Mouse (Mus musculus): ENCODE results near the gene Gfpt2. TPM values are rescaled to one million over a fixed set of nuclear protein-coding genes. Genes with fewer than 3 reads are reported as not detected.

Gfpt2 gene
- polyA plus RNA-seq (2016; fragmentation: Nextera tagmentation; extraction: Ambion mirVana) = 8.1 and 8.2 TPM in 2 replicates

DNA sequence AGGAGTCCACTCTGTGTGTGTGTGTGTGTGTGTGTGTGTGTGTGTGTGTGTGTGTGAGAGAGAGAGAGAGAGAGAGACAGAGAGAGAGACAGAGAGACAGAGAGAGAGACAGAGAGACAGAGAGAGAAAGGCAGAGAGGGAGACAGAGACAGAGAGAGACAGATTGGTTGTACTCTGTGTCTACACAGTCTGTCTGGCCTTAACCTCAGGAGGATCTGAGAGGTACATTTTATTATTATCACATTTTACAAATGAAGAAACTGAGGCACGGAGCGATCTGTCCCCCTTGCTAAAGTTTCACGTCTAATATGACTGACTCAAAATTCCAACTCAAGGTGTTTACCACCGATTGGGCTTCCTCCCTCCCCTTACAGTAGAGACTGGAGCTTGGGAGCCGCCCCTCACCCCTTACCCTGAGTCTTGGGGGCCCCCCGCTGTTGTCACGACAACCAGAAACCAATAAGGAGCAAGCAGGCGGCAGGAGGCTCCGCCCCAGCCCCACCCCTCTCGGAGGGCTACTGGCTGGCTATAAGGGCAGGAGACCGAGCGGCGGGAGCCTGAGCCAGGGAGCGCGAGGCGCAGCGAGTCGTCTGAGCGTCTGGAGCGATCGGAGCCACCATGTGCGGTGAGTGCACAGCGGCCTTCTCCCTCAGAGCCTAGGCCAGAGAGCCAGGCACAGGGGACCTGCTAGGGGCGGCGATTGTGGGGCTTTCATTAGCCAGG is at the start of gene Gfpt2:
Gene Gfpt2, plus strand, starts transcription at position 560 of the 723 bp plus-strand sequence.
- Histone ChIP-seq H3K9me3 (no peaks in the 10 kb centered on the region), H3K4me1 (peaks cover 14% of the 10 kb centered on the region), H3K4me2 (replicated peaks) (peak within 1 kb of the TSS; percentile 97), H3K27me3 (replicated peaks) (no peaks in the 10 kb centered on the region; the same call in 1 of the 2 replicates), H3K27ac (no peak within 1 kb of the TSS), H3K9ac (peak within 1 kb of the TSS; percentile 75), H3K4me3 (peak within 1 kb of the TSS; percentile 45), H3K36me3 (no peaks in the 10 kb centered on the region)
- peak; percentile 97 for ATAC-seq (ENCODE audit: low FRiP score, low read depth)
- under 1% methylated on average over 25 of the region's 25 CpGs for WGBS

DNA sequence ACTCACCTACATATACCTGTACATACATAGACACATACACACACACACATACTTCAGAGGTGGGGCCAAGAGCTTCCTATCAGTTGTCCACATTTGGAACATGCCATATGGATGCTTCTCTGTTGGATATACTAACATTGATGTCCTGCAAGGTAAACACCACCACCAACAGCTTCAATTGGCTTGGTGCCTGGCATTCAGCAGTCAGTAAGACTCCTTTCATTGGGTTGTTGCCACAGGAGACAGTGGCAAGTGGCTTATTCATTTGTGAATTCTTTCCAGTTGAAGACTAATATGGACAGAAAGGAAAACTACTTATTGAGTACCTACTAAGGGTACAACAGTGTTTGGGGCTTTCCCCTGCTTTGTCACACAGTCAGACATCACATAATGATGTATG is 49.0 kb upstream of the Gfpt2 start:
- no peak overlapping the region for H3K9ac ChIP-seq
- H3K9me3 ChIP-seq = peaks cover 5% of the 10 kb centered on the region; the same call in 1 of the 2 replicates
- no peak overlapping the region for H3K4me3 ChIP-seq
- ATAC-seq (ENCODE audit: low FRiP score, low read depth) = no peak
- H3K4me1 ChIP-seq = no peaks in the 10 kb centered on the region
- H3K36me3 ChIP-seq = no peaks in the 10 kb centered on the region
- no peak overlapping the region for H3K27ac ChIP-seq
- H3K27me3 ChIP-seq (replicated peaks) = no peaks in the 10 kb centered on the region
- H3K4me2 ChIP-seq (replicated peaks) = no peak overlapping the region

DNA sequence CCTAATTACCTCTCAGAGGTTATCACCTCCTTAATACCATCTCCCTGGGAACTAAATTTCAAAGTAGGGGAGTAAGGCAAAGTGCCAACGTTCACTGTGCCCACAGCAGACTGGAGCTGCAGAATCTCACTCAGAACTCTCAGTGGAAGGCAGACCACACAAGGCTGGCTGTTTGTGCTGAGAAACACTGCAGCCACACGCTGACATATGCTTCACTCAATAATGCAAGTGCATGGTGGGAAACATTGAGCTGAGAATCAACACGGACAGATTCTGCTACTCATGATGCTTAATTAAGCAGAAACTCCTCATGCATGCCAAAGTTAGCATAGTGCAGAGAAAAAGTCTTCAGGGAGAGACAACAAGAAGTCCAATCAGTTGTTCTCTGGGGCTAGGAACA is 48.1 kb upstream of the Gfpt2 start:
- WGBS = 82% methylated on average over 3 of the region's 3 CpGs
- Histone ChIP-seq H3K27ac (no peak overlapping the region), H3K27me3 (replicated peaks) (no peaks in the 10 kb centered on the region), H3K9ac (no peak overlapping the region), H3K9me3 (peaks cover 5% of the 10 kb centered on the region; the same call in 1 of the 2 replicates), H3K4me1 (no peaks in the 10 kb centered on the region), H3K4me2 (replicated peaks) (no peak overlapping the region), H3K4me3 (no peak overlapping the region), H3K36me3 (no peaks in the 10 kb centered on the region)
- ATAC-seq (ENCODE audit: low FRiP score, low read depth) = no peak

DNA sequence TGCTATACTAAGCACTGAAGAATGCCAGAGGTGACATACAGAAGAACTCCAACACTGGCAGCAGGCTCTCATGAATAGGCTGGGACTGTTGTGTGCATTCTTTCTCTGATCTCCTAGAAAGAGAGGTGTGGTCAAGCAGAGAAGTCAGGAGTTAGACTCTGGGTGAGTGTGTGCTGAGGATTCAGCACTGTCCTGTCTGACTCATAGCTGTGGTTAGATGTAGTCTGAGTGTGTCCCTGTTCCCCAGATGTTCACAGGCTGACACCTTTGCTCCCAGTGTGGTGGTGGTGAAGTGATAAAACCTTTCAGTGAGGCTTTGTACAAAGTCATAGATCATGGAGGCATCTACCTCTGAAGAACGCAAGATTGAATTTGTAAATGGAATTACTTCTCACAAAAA is 47.2 kb upstream of the Gfpt2 start:
- ATAC-seq (ENCODE audit: low FRiP score, low read depth) = no peak
- Histone ChIP-seq H3K27ac (no peak overlapping the region), H3K9ac (no peak overlapping the region), H3K27me3 (replicated peaks) (no peaks in the 10 kb centered on the region), H3K36me3 (no peaks in the 10 kb centered on the region), H3K4me1 (no peaks in the 10 kb centered on the region), H3K4me3 (no peak overlapping the region), H3K4me2 (replicated peaks) (no peak overlapping the region), H3K9me3 (peaks cover 5% of the 10 kb centered on the region; the same call in 1 of the 2 replicates)
- WGBS = 93% methylated on average over 1 of the region's 1 CpGs

DNA sequence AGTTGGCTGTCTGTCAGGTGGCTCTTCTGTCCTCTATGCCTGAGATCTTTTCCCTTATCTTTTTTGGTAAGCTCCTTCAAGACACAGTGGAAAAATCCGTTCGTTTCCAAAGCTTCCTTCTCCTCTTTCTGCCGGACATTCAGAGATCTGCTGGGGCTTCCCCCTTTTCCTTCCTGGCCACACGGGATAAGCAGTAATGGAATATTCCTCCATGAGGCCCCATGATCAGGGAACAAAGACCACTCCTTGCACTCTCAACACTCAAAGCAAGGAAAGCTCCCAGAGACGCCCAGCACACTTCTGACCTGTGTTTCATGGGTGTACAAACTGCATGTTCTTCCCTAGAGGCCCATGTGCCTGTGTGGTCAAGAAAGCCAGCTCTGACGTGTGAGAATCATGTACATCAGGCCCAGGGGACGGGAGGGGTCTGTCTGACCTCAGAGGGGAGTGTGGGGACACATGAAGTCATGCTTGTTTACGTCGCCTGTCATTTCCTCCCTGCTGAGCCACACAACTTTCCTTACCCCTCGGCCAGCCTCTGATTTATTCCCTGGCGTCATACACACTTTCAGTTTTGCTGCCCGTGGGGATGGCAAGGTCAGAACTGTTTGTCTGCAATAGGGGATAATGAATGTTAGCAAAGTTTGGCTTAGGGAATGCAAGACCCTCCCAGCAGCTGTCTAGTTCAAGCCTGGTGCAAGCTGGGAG is 38.9 kb upstream of the Gfpt2 start:
- H3K27ac ChIP-seq = no peak overlapping the region
- H3K4me3 ChIP-seq = no peak overlapping the region
- 51% methylated on average over 12 of the region's 12 CpGs for WGBS
- H3K4me1 ChIP-seq = no peaks in the 10 kb centered on the region
- no peak overlapping the region for H3K9ac ChIP-seq
- H3K27me3 ChIP-seq (replicated peaks) = no peaks in the 10 kb centered on the region
- ATAC-seq (ENCODE audit: low FRiP score, low read depth) = no peak
- H3K4me2 ChIP-seq (replicated peaks) = no peak overlapping the region
- H3K9me3 ChIP-seq = no peaks in the 10 kb centered on the region
- H3K36me3 ChIP-seq = no peaks in the 10 kb centered on the region

DNA sequence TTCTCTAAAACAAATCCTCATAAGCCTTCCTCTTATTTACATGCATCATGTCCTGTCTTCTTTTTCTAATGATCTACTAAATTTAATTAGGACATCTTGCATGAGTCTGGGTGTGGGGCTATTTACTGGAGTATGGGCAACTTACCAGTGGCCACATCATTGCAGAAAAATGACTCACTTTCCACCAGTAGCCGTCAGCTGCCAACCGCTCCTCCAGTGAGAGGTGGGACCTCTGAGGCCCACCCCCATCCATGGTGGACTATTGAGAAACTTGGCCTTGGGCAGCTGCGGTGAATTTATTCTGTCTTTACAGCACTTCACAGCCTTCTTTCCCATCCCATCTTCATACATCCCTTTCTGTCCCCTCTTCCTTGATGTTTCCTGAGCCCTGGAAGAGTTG is 35.9 kb upstream of the Gfpt2 start:
- WGBS = 90% methylated on average over 3 of the region's 3 CpGs
- Histone ChIP-seq H3K4me1 (no peaks in the 10 kb centered on the region), H3K27me3 (replicated peaks) (no peaks in the 10 kb centered on the region)

DNA sequence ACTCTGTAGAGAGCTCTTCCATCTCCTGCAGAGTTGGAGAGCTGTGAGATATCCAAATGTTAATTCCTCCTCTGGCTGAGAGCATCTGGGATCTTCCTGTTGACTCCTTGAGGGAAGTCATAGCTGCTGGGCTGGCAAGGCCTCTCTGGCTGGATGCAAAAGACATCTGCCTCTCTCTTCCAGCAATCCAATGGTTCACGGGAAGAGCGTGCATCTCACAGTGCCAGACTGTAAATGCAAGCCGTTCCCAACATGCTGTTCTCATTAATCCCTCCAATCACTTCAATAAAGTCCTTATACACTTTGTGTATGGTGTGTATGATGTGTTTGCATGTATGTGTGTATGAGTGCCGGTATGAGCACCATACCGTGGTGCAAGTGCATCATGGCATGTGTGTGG is 32.8 kb upstream of the Gfpt2 start:
- Histone ChIP-seq H3K27ac (no peak overlapping the region), H3K9me3 (no peaks in the 10 kb centered on the region), H3K9ac (no peak overlapping the region), H3K4me3 (no peak overlapping the region), H3K4me2 (replicated peaks) (no peak overlapping the region), H3K36me3 (no peaks in the 10 kb centered on the region), H3K27me3 (replicated peaks) (no peaks in the 10 kb centered on the region), H3K4me1 (peaks cover 3% of the 10 kb centered on the region; the same call in 1 of the 2 replicates)
- WGBS = 86% methylated on average over 5 of the region's 5 CpGs
- ATAC-seq (ENCODE audit: low FRiP score, low read depth) = no peak

More for the DNA sequence above, 35.9 kb upstream of the Gfpt2 start:
- H3K36me3 ChIP-seq = no peaks in the 10 kb centered on the region
- no peak overlapping the region for H3K4me3 ChIP-seq
- H3K4me2 ChIP-seq (replicated peaks) = no peak overlapping the region
- no peak overlapping the region for H3K27ac ChIP-seq
- no peak for ATAC-seq (ENCODE audit: low FRiP score, low read depth)
- H3K9ac ChIP-seq = no peak overlapping the region
- no peaks in the 10 kb centered on the region for H3K9me3 ChIP-seq

DNA sequence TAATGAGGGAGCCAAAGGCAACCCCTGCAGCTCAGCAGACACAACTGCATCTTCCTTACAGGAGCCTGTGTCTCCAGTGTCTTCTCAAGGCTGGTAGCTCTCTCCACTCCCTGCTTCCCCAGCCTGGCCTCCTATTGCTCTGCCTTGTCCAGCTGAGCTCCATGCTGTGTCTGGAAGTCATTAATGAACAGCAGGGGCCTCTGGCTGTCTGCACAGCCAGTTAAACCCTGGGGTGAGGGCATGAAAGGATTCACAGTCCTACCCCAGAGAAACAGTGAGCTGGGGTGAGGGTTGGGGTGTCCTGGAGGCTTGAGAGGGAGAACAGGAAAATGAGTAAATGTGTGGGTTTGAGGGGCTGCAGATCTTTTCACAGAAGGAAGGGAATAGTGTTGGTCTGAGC is 30.4 kb upstream of the Gfpt2 start:
- Histone ChIP-seq H3K27me3 (replicated peaks) (no peaks in the 10 kb centered on the region), H3K4me2 (replicated peaks) (no peak overlapping the region), H3K4me3 (no peak overlapping the region), H3K9ac (no peak overlapping the region), H3K9me3 (no peaks in the 10 kb centered on the region), H3K4me1 (peaks cover 3% of the 10 kb centered on the region; the same call in 1 of the 2 replicates), H3K27ac (no peak overlapping the region), H3K36me3 (no peaks in the 10 kb centered on the region)
- ATAC-seq (ENCODE audit: low FRiP score, low read depth) = no peak

DNA sequence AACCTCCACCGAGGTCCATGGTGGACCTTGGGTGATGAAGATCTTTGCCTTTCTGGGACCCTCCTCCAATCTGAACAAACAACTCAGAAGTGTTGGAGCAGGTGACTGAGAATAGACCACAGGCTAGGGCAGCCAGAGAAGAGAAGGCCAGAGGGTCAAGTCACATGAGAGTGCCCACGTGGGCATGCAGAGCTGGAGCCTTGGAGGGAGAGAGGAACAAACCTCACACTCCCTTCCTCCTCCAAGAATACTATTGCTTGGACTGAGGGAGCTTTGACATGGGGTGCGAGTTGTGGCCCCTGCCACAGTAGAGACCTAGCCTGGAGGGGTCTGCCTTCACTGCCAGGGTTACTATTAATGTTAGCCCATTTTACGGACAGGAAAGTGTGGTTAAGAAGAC is 30.0 kb upstream of the Gfpt2 start:
- 62% methylated on average over 4 of the region's 4 CpGs for WGBS
- Histone ChIP-seq H3K9me3 (no peaks in the 10 kb centered on the region), H3K27ac (no peak overlapping the region), H3K4me2 (replicated peaks) (no peak overlapping the region), H3K36me3 (no peaks in the 10 kb centered on the region), H3K4me3 (no peak overlapping the region), H3K9ac (no peak overlapping the region), H3K4me1 (peaks cover 3% of the 10 kb centered on the region; the same call in 1 of the 2 replicates), H3K27me3 (replicated peaks) (no peaks in the 10 kb centered on the region)
- ATAC-seq (ENCODE audit: low FRiP score, low read depth) = no peak

DNA sequence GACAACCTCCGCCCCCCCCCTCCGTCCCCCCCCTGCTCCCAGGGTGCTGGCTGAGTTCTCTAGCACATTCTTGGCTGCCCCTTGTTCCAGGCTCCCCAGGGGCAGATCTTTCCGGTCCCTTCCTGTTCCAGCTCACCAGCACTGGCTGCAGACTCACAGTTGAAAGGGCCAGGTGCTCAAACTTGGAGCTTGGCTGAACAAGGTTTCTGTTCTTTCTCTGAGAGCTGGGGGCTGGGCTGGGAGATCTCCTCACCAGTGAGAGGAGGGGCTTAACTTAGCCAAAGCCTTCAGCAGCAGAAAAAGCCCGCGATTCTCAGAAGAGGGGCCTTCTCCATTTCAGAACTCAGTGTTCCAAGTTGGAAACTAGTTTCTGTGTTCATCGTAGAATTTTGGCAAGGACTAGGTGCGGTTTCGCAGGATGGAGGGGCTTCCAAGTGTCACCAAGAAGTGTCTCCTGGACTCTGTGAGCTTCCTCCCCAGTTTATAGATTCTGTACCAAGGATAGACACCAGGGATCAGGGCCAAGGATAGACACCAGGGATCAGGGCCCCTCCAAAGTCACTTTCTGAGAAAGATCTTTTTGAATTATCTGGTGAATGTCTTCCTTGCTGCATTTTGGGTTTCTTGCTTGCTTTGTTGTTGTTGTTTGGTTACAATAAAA is 29.2 kb upstream of the Gfpt2 start:
- no peak overlapping the region for H3K27ac ChIP-seq
- no peaks in the 10 kb centered on the region for H3K36me3 ChIP-seq
- H3K9me3 ChIP-seq = no peaks in the 10 kb centered on the region
- H3K4me2 ChIP-seq (replicated peaks) = no peak overlapping the region
- no peak overlapping the region for H3K4me3 ChIP-seq
- H3K27me3 ChIP-seq (replicated peaks) = no peaks in the 10 kb centered on the region
- WGBS = 44% methylated on average over 8 of the region's 8 CpGs
- no peak overlapping the region for H3K9ac ChIP-seq
- H3K4me1 ChIP-seq = peaks cover 3% of the 10 kb centered on the region; the same call in 1 of the 2 replicates
- ATAC-seq (ENCODE audit: low FRiP score, low read depth) = no peak

DNA sequence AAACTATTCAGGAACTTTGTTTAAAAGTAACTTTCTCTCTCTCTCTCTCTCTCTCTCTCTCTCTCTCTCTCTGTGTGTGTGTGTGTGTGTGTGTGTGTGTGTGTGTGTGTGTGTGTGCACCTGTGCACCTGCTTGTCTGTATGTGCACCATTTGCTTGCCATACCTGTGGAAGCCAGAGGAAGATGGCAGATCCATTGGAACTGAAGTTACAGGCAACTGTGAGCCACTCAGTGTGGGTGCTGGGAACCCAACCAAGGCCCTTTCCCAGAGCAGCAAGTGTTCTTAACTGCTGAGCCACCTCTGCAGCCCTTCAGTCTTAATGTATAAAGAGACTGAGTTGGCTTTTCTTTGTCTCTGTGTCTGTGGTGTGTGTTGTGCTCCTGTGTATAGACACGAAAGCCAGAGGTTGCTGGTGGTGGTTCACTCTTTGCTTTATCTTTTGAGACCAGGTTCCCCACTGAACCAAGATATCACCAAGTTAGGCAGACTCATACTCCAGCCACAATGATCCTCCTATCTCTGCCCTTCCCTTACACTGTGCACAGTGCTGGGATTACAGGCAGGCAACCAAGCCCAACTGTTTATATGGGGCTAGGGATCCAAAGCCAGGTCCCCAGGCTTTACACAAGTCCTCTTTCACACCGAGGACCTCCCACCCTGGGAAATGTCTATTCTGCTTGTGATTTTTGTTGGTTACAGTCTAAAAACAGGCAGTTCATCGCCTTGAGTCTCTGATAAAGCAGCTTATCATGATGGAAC is 28.4 kb upstream of the Gfpt2 start:
- Histone ChIP-seq H3K27ac (no peak overlapping the region), H3K4me3 (no peak overlapping the region), H3K9ac (no peak overlapping the region), H3K36me3 (no peaks in the 10 kb centered on the region), H3K27me3 (replicated peaks) (no peaks in the 10 kb centered on the region), H3K4me1 (peaks cover 3% of the 10 kb centered on the region; the same call in 1 of the 2 replicates), H3K4me2 (replicated peaks) (no peak overlapping the region), H3K9me3 (no peaks in the 10 kb centered on the region)
- WGBS = 88% methylated on average over 3 of the region's 3 CpGs
- no peak for ATAC-seq (ENCODE audit: low FRiP score, low read depth)

DNA sequence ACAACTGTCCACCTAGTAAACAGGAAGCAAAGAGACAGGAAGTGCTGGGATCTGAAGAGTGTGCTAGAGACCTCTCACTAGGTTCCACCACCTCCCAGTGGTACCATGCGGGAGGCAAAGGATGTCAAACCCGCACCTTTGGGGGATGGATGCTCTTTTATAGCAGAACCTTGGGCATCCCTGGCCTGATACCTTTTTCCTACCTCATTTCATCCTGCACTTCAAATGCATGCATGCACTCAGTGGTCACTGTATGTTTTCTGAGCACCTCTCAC is 27.9 kb upstream of the Gfpt2 start:
- 98% methylated on average over 2 of the region's 2 CpGs for WGBS

More for the DNA sequence above, 27.9 kb upstream of the Gfpt2 start:
- Histone ChIP-seq H3K4me3 (no peak overlapping the region), H3K9me3 (no peaks in the 10 kb centered on the region), H3K9ac (no peak overlapping the region), H3K27ac (no peak overlapping the region), H3K4me1 (peaks cover 3% of the 10 kb centered on the region; the same call in 1 of the 2 replicates), H3K4me2 (replicated peaks) (no peak overlapping the region), H3K36me3 (no peaks in the 10 kb centered on the region), H3K27me3 (replicated peaks) (no peaks in the 10 kb centered on the region)
- ATAC-seq (ENCODE audit: low FRiP score, low read depth) = no peak
